Mouse (Mus musculus): Measurements from ENCODE around the gene Ap3d1. TPM values are rescaled to one million over a fixed set of nuclear protein-coding genes. Genes with fewer than 3 reads are reported as not detected.

Ap3d1 gene
- total RNA-seq, 2 experiments from 2014 or later, result 145 to 153 TPM

DNA sequence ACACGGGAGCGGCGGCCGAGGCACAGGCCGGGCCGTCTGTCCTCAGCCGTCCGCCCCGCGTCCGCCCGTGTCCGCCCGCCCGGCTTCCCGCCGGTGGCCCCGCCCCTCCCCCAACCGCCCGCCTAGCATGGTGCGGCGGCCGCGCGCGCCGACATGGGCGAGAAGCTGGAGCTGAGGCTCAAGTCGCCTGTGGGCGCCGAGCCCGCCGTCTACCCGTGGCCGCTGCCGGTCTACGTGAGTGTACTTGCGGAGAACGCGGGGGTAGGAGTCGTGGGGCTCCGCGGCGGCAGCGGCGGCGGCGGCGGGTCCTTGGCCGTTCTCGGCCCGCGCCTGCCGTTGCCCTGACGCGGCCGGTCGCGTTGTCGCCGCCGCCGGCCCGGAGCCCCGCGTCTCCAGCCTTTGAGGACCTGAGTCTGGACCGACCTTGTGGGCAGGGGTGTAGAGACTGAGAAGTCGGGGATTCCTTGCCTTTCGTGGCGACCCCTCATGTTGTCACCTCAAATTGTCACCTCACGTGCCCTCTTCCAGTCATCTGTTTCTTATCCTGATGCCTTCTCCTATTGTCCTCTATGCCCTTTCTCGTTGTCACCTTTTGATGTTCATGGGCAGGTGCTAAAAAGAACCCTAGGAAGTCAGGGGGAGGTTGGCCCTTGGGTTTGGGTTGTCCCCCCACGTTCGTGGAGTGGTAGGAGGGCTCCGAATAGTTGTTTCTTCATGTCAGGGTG lies 13.4 kb upstream of the Ap3d1 start:
- TF ChIP-seq CTCF (conservative IDR thresholded peaks at IDR 0.05), result no peak
- Histone ChIP-seq H3K4me3 (peak overlapping the region; percentile 70), H3K27ac (peak overlapping the region; percentile 95)
- no peak for DNase-seq (ENCODE audit: low spot score in 2 of 2)

DNA sequence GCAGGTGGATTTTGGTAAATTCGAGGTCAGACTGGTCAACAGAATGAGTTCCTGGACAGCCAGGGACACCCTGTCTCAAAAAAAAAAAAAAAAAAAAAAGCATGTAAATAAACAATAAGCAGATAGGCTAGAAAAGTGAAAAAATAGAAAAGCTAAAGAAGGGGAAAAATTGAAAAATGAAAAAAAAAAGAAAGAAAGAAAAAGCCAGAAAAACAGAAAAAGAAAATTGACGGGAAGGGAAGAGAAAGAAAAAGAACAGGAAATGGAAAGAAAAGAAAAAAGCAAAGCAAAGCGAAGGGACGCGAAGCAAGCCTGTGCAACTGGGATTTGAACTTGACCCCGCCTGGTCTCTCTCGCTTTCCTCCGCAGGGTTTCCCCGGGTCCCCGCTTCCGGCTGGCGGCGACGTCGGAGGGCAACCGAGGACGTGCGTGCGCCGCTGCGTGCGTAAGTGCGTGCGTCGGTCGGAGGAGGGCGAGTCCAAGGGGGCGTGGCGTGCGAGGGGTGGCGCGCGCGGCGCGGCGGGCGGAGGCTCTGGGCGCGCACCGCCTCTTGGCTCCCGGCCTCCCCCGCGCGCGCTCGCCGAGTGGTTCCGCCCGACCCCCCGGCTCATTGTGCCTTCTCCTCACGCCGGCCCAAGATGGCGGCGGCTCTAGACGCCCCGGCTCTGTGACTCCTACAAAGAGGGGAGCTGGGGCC lies 12.7 kb upstream of the Ap3d1 start, which contains the start of gene Dot1l:
TSS of gene Dot1l (plus strand) at position 613 of the 697 bp plus-strand sequence.
- no peak for TF ChIP-seq CTCF (conservative IDR thresholded peaks at IDR 0.05)
- DNase-seq (ENCODE audit: low spot score in 2 of 2), result peak; percentile 97 to 99
- H3K27ac ChIP-seq, result peak within 1 kb of the TSS; percentile 95
- peak within 1 kb of the TSS; percentile 70 for H3K4me3 ChIP-seq

DNA sequence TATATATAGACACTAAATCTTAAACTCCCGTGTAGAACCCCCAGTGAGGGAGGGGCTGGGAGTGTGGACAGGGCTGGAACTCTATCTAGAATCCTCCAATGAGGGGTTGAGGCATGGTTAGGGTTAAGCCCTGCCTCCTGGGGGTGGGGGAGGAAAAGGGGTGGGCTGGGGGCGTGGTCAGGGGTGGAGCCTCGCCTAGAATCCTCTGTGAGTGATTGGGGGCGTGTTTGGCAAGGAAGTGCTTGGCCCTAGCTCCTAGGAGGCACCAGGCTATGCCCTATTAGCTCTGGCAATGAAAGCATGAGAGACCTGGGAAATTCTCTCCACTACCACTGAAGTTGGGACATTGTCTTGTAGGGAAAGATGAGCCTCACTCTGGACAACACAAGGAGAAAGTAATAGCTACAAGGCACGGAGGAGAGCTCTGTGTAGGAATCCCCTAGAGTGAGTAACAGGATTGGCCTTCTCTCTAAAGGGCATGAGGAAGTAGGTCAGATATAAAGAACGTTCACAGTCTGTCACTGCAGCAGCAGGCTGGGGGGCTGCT lies 10.1 kb upstream of the Ap3d1 start:
- DNase-seq (ENCODE audit: low spot score in 2 of 2), result no peak
- no peak for TF ChIP-seq CTCF (conservative IDR thresholded peaks at IDR 0.05)
- Histone ChIP-seq H3K4me3 (no peak overlapping the region; the same call in 1 of the 2 replicates), H3K27ac (peak overlapping the region; percentile 57)

DNA sequence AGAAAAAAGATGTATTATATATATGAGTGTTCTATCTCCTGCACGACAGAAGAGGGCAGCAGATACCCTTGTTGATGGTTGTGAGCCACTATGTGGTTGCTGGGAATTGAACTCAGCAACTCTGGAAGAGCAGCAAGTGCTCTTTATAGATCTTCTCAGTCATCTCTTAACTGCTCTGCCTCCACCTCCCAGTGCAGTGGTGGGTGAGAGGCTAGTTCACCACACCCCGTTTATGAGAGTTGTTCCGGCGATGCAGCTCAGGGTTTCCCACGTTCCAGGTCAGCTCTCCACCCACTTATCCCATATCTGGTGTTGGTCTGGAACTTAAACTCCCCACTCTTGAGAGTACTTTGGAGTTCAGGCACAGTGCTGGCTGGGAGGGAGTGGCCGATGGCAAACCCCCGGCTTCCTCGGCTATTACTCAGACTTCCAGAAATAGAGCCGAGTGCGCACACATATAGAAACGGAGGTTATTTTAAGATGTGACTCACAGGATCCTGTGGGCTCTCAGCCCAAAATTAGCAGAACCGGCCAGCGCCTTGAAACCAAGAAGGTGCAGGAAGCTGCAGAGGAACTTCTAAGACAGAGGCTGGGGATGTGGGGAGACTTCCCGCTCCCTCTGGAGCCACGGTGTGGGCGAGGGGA lies 9.2 kb upstream of the Ap3d1 start:
- DNase-seq (ENCODE audit: low spot score in 2 of 2), result peak in 1 of 2 experiments; percentile 40
- H3K27ac ChIP-seq, result peak overlapping the region; percentile 57
- peak; percentile 77 for TF ChIP-seq CTCF (conservative IDR thresholded peaks at IDR 0.05)
- H3K4me3 ChIP-seq, result no peak overlapping the region; the same call in 1 of the 2 replicates

DNA sequence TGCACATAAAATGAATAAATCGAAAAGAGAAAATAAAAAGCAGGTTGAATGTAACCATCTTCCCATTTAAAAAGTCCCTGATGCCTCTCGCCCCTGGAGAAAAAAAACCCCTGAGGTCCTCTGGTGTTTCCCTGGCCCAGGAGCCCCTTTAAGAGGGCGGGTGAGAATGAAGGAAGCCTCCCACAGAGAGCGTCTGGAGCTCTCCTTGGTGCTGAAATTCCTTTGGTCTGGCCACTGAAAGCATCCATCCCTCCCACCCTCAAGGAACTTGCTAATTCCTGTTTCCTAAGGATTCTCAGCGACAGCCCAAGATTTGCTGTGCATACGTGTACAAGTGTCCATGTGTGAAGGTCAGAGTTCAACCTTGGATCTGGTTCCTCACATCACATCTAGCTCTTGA lies 6.5 kb upstream of the Ap3d1 start:
- no peak for DNase-seq (ENCODE audit: low spot score in 2 of 2)
- TF ChIP-seq CTCF (conservative IDR thresholded peaks at IDR 0.05), result no peak
- Histone ChIP-seq H3K27ac (no peak overlapping the region), H3K4me3 (no peak overlapping the region)

DNA sequence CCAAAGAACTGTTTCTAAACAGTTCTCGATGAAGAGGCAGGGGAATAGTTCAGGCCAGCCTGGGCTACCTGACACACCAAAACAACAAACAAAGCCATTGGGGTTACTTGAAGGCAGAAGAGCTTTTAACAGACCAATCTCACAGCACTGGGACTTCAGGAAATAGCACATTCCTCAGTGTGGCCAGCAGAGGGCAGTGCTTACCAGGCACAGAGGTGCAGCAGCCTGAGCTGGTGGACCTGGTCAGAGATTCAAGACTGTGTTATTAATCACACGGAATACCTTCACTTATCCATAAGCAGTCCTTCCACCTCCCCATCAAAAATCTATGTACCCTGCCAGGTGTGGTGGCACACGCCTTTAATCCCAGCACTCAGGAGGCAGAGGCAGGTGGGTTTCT lies 5.3 kb upstream of the Ap3d1 start:
- Histone ChIP-seq H3K4me3 (no peak overlapping the region), H3K27ac (no peak overlapping the region)
- peak; percentile 98 for TF ChIP-seq CTCF (conservative IDR thresholded peaks at IDR 0.05)
- peak; percentile 78 to 83 for DNase-seq (ENCODE audit: low spot score in 2 of 2)

DNA sequence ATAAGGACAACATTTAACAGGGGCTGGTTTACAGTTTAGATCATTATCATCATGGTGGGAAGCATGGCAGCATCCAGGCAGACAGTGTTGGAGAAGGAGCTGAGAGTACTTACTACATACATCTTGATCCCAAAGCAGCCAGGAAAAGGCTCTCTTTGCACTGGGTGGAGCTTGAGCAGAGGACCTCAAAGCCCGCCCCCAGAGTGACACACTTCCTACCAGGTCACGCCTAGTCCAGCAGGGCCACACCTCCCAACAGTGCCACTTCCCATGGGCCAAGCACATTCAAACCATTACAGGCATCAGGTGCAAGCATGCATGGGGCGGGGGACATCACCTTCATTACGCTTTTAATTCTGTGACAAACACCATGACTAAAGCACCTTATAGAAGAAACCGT lies 2.2 kb upstream of the Ap3d1 start:
- no peak overlapping the region for H3K4me3 ChIP-seq
- no peak for TF ChIP-seq CTCF (conservative IDR thresholded peaks at IDR 0.05)

DNA sequence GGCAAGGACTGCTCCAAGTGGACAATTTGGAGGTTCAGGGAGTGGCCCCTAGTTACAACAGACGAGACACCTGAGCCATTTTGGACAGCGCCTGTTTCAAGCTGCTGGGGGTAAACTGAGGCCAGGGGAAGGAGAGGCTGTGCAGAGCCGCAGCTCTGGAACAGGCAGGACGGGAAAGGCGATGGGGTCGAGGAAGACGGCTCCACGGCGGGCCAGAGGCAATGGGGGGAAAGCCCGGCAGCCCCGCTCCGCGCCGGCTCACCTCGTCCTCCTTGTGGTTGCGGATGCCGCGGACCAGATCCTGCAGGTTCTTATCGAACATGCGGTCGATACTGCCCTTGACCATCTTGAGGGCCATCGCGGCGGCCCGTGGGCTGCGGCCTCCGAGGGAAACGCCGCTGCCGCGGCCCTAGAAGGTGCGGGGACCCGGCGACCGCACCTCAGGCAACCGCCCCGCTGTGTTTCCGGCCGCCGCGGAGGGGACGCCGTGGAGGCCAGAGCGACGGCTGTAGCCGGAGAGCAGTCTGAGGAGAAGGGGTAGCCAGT lies 357 bp downstream of the Ap3d1 start:
- H3K27ac ChIP-seq, result peak overlapping the region; percentile 97
- no peak for DNase-seq (ENCODE audit: low spot score in 2 of 2)
- no peak for TF ChIP-seq CTCF (conservative IDR thresholded peaks at IDR 0.05)
- peak overlapping the region; percentile 98 for H3K4me3 ChIP-seq

More for the DNA sequence above, 2.2 kb upstream of the Ap3d1 start:
- DNase-seq (ENCODE audit: low spot score in 2 of 2), result no peak
- H3K27ac ChIP-seq, result no peak overlapping the region

DNA sequence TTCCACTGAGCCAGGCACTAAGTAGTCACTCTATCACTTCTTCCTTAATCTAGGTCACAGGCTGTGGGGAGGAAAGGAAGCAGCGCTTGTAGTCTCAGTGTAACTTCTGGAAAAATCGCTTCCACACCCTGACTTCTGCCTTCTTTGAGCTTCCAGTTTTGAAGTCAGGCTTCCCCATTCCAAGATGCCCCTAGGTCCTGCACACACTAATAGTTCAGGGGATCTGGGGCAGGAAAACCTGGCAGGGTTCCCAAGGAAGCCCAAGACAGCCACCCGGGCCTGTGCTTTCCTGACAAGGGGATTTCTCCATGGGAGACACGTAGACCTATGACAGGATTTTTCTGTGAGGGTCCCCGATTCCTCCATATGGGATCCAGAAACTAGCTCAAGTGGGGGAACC lies 918 bp downstream of the Ap3d1 start:
- peak overlapping the region; percentile 97 for H3K27ac ChIP-seq
- no peak for DNase-seq (ENCODE audit: low spot score in 2 of 2)
- TF ChIP-seq CTCF (conservative IDR thresholded peaks at IDR 0.05), result no peak
- H3K4me3 ChIP-seq, result peak overlapping the region; percentile 98

DNA sequence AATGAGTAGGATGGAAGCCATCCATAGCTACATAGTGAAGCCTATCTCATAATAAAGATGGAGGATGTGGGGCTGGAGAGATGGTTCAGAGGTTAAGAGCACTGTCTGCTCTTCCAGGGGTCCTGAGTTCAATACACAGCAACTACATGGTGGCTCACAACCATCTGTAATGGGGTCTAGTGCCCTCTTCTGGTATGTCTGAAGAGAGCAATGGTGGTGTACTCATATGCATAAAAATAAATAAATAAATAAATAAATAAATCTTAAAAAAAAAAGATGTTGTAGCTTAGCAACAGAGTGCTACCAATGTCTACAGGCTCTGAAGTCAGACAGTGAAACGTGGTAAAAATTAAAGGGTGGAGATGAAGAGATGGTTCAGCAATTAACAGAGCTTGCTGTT lies 3.4 kb downstream of the Ap3d1 start:
- no peak for DNase-seq (ENCODE audit: low spot score in 2 of 2)
- H3K4me3 ChIP-seq, result no peak overlapping the region
- no peak overlapping the region for H3K27ac ChIP-seq
- TF ChIP-seq CTCF (conservative IDR thresholded peaks at IDR 0.05), result peak; percentile 63

DNA sequence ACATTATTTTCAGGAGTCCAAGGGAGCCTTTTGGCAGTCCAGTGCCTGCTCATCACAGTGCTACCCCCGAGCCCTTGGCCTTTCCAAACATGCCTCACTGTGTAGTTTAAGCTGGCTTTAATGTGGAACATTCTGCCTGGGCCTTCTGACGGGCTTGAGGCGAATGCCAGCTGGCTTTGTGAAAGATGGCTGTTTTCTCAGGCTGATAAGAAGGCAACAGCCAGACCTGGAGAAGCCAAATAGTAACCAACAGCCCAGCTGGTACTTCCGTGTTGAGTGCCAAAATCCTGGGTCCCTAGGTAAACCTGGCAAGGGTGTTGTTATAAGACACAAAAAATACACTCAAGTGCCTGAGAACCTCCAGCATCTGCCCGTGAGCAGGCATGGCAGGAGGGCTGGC lies 5.3 kb downstream of the Ap3d1 start:
- no peak overlapping the region for H3K4me3 ChIP-seq
- no peak for DNase-seq (ENCODE audit: low spot score in 2 of 2)
- peak overlapping the region; percentile 71 for H3K27ac ChIP-seq
- TF ChIP-seq CTCF (conservative IDR thresholded peaks at IDR 0.05), result no peak

DNA sequence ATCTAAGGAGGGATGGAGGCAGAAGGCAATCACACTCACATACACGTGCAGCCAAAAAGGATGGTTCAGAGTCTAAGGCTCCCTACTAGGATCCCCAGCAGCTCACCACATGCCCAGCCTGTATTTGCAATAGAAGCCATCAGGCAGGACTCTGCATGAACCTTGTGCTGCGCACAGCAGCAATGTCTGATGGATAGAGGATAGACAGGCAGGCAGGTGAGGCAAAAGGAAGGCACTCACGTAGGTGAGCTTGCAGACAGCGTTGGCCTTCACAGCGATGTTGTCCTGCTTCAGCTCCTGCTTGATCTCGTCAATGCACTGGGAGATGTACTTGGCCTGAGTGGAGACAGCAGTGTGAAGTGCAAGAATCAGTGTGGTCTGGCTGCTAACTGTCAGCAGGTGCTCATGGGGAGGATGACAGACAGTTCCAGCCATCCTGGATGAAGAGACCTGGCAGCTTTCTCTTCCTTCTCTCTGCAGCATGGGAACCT lies 9.4 kb downstream of the Ap3d1 start:
- TF ChIP-seq CTCF (conservative IDR thresholded peaks at IDR 0.05), result no peak
- H3K27ac ChIP-seq, result no peak overlapping the region

More for the DNA sequence above, 9.4 kb downstream of the Ap3d1 start:
- no peak overlapping the region for H3K4me3 ChIP-seq
- no peak for DNase-seq (ENCODE audit: low spot score in 2 of 2)
